Mouse (Mus musculus): ENCODE measurements around the gene Cct8l1. TPM values are rescaled to one million over a fixed set of nuclear protein-coding genes. Genes with fewer than 3 reads are reported as not detected.

The Cct8l1 gene
- polyA plus RNA-seq (2014; fragmentation: Nextera tagmentation; extraction: Ambion mirVana): not detected in 2 replicates

DNA sequence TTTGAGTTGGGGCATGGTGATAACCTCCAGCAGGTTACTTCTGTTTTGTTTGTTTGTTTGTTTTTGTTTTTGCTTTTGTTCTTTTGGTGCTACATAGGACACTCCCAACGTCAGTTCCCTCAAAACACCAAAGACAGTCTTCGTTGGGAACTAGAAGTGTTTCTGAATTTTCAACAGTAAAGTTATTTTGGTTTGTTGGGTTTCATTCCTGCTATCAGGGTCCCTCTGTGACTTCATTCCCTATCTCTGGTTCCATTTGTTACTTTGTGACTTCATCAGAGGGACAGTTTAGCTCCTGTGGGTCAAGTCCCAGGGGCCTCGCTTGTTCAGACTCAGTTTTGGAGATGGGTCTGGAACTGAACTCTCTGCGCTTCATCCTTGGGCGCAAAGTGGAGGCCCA lies at the start of gene Cct8l1:
Gene Cct8l1 (plus strand): TSS at position 301 of the 400 bp plus-strand sequence.
- DNase-seq (ENCODE audit: low spot score): no peak
- Histone ChIP-seq H3K36me3 (ENCODE audit: control insufficient read depth, insufficient read depth, low read length) (no peaks in the 10 kb centered on the region), H3K4me1 (ENCODE audit: control insufficient read depth, insufficient read depth, low read length) (no peaks in the 10 kb centered on the region), H3K4me3 (ENCODE audit: low read depth, low read length) (no peak within 1 kb of the TSS), H3K27me3 (replicated peaks; ENCODE audit: control insufficient read depth, insufficient read depth, low read length) (no peaks in the 10 kb centered on the region), H3K4me2 (ENCODE audit: low read length) (no peak within 1 kb of the TSS), H3K9me3 (replicated peaks; ENCODE audit: control insufficient read depth, low read length) (no peaks in the 10 kb centered on the region), H3K9ac (ENCODE audit: low read length) (no peak within 1 kb of the TSS), H3K27ac (ENCODE audit: low read depth, low read length) (no peak within 1 kb of the TSS)
- WGBS: 94% methylated on average over 5 of the region's 5 CpGs
- no peak for ATAC-seq

DNA sequence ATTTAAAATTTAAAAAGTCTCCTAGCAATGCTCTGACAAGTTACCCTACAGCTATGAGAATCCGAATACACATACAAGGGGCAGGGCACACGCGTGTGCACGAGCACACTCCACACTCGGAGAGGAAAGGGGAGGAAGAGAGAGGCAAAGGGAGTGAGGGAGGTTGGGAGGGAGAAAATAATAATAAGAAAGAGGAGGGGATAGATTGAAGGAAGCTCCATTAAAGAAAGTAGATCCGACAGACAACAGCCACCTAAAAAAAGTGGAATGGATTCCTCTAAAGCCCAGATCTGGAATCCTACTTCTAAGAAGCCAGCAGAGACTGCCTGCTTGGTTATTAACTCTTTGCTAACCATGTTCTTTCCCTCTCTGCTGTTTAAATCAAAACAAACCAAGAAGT lies 43.8 kb upstream of the Cct8l1 start:
- peak overlapping the region; percentile 40 for H3K4me2 ChIP-seq (ENCODE audit: low read length)
- DNase-seq (ENCODE audit: low spot score) (peak; percentile 83), ATAC-seq (peak; percentile 63; the same call in 1 of the 2 replicates)
- no peaks in the 10 kb centered on the region; the same call in 1 of the 2 replicates for H3K4me1 ChIP-seq (ENCODE audit: control insufficient read depth, insufficient read depth, low read length)
- no peaks in the 10 kb centered on the region for H3K36me3 ChIP-seq (ENCODE audit: control insufficient read depth, insufficient read depth, low read length)
- peak overlapping the region; percentile 23 for H3K4me3 ChIP-seq (ENCODE audit: low read depth, low read length)
- no peaks in the 10 kb centered on the region for H3K9me3 ChIP-seq (replicated peaks; ENCODE audit: control insufficient read depth, low read length)
- no peak overlapping the region for H3K27ac ChIP-seq (ENCODE audit: low read depth, low read length)
- no peaks in the 10 kb centered on the region for H3K27me3 ChIP-seq (replicated peaks; ENCODE audit: control insufficient read depth, insufficient read depth, low read length)
- H3K9ac ChIP-seq (ENCODE audit: low read length): 0 out of 2 replicates have a peak overlapping the region, but pooled peaks have one; percentile 1
- 2% methylated on average over 6 of the region's 6 CpGs for WGBS

DNA sequence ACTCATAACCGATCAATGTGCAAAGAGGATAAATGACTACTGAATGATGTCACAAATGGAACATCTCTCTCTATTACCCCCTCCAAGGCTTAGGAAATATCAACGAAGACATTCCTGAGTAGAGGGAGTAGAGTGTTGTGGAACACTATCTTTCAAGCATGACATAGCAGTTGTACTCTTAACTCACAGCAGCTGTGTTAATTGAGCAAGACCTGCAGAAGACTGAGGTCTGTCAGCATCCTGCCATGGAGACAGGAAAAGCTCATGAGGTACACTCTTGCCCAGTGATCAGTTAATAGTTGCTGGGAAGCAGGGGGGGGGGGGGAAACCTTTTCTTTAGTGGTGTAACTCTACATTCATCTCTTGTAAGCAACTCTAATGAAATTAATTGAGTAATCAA lies 40.1 kb upstream of the Cct8l1 start:
- no peaks in the 10 kb centered on the region; the same call in 1 of the 2 replicates for H3K4me1 ChIP-seq (ENCODE audit: control insufficient read depth, insufficient read depth, low read length)
- no peak overlapping the region for H3K4me2 ChIP-seq (ENCODE audit: low read length)
- no peak overlapping the region for H3K27ac ChIP-seq (ENCODE audit: low read depth, low read length)
- 79% methylated on average over 2 of the region's 2 CpGs for WGBS
- ATAC-seq (no peak), DNase-seq (ENCODE audit: low spot score) (no peak)
- no peak overlapping the region for H3K9ac ChIP-seq (ENCODE audit: low read length)
- H3K36me3 ChIP-seq (ENCODE audit: control insufficient read depth, insufficient read depth, low read length): no peaks in the 10 kb centered on the region
- no peaks in the 10 kb centered on the region for H3K9me3 ChIP-seq (replicated peaks; ENCODE audit: control insufficient read depth, low read length)
- no peak overlapping the region for H3K4me3 ChIP-seq (ENCODE audit: low read depth, low read length)
- H3K27me3 ChIP-seq (replicated peaks; ENCODE audit: control insufficient read depth, insufficient read depth, low read length): no peaks in the 10 kb centered on the region

DNA sequence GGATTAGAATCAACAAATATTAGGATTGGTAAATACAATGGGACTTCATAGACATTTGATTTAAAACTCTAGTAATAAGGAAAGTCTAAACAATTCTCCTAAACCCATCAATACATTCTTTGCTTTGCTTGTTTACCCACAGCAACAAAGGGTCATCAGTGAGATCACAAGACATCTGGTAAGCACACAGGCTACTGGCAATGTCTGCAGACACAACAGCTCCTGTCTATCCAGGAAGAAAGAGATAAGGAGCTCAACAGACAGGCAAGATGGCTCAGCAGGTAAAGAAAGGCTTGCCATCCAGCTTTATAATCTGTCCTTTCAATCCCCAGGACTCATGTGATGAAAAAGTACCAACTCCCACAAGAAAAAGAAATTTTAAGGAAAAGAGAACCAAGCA lies 37.0 kb upstream of the Cct8l1 start:
- H3K27ac ChIP-seq (ENCODE audit: low read depth, low read length): no peak overlapping the region
- no peaks in the 10 kb centered on the region for H3K36me3 ChIP-seq (ENCODE audit: control insufficient read depth, insufficient read depth, low read length)
- no peak for ATAC-seq
- no peaks in the 10 kb centered on the region for H3K4me1 ChIP-seq (ENCODE audit: control insufficient read depth, insufficient read depth, low read length)
- H3K9ac ChIP-seq (ENCODE audit: low read length): no peak overlapping the region
- no peak for DNase-seq (ENCODE audit: low spot score)
- H3K27me3 ChIP-seq (replicated peaks; ENCODE audit: control insufficient read depth, insufficient read depth, low read length): no peaks in the 10 kb centered on the region
- no peaks in the 10 kb centered on the region for H3K9me3 ChIP-seq (replicated peaks; ENCODE audit: control insufficient read depth, low read length)
- H3K4me2 ChIP-seq (ENCODE audit: low read length): no peak overlapping the region
- H3K4me3 ChIP-seq (ENCODE audit: low read depth, low read length): no peak overlapping the region

DNA sequence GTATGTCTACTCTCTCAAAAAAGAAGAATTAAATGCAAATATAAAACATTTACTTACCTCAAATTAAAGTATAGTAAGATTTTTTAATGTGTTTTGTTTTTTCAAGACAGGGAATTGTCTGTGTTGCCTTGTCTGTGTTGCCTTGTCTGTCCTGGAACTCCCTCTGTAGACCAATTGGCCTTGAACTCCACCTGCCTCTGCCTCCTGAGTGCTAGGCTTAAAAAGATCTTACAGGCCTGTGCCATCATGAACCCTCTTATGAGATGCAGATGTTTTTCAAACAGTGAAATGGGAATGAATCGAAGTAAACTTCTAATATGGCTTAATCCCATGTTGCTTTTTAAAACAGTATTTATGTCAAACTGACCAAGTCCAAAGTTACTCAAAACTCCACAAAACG lies 19.2 kb upstream of the Cct8l1 start:
- H3K9me3 ChIP-seq (replicated peaks; ENCODE audit: control insufficient read depth, low read length): no peaks in the 10 kb centered on the region

DNA sequence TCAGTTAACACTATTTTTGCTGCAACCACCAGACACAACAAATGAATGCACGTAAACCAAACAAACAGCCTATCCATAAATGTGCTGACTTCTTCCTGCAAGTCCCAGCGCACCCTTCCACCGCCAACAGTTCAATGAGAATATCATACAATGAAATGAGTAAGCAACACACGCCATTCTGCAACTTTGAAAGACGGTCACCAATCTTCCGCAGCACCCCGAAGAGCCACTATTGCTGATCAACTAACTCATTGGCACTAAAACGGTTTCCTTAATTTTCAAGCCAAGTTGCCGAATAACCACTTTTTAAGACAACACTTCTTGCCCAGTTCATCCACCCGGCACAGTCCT lies 18.5 kb upstream of the Cct8l1 start:
- DNase-seq (ENCODE audit: low spot score): peak; percentile 21
- under 1% methylated on average over 10 of the region's 10 CpGs for WGBS

More for the DNA sequence above, 19.2 kb upstream of the Cct8l1 start:
- peak overlapping the region; percentile 82 for H3K4me2 ChIP-seq (ENCODE audit: low read length)
- WGBS: 49% methylated on average over 2 of the region's 2 CpGs
- peak overlapping the region; percentile 97; the same call in 1 of the 2 replicates for H3K9ac ChIP-seq (ENCODE audit: low read length)
- H3K4me1 ChIP-seq (ENCODE audit: control insufficient read depth, insufficient read depth, low read length): peaks cover 8% of the 10 kb centered on the region
- peak overlapping the region; percentile 95 for H3K4me3 ChIP-seq (ENCODE audit: low read depth, low read length)
- DNase-seq (ENCODE audit: low spot score) (no peak), ATAC-seq (no peak)
- no peaks in the 10 kb centered on the region for H3K36me3 ChIP-seq (ENCODE audit: control insufficient read depth, insufficient read depth, low read length)
- H3K27ac ChIP-seq (ENCODE audit: low read depth, low read length): no peak overlapping the region
- no peaks in the 10 kb centered on the region for H3K27me3 ChIP-seq (replicated peaks; ENCODE audit: control insufficient read depth, insufficient read depth, low read length)

DNA sequence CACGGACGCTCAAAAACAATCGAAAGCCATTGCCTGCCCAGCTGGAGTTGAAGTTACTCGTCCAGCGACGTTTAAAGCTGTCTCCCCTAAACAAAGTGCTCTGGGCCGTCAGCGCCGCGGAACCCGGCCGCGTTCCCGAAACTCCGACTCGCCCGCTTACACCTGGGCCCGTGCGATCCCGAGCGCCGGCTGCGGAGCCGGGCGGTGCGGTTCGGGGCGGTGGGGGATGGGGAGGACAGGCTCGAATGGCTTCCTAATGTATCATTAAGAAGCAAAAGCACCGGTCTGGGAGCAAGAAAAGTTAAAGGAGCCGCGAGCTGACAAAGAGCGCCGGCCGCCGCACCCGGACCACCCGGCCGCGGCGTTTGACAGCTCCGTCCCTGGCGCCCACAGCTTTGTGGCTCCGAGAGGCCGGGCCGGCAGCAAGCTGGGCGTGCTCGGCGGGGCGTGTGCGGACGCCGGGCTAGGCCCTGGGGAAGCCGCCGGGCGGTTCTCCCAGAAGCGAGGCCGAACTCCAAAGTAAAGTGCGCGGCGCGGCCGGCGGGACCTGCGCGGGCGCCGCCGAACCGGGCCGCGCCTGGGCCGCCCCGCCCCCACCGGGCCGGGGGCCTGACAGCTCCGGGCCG lies 18.0 kb upstream of the Cct8l1 start:
- DNase-seq (ENCODE audit: low spot score) (peak; percentile 48), ATAC-seq (peak; percentile 15)
- H3K9me3 ChIP-seq (replicated peaks; ENCODE audit: control insufficient read depth, low read length): no peaks in the 10 kb centered on the region
- peak overlapping the region; percentile 99 for H3K27ac ChIP-seq (ENCODE audit: low read depth, low read length)
- peak overlapping the region; percentile 95 for H3K4me3 ChIP-seq (ENCODE audit: low read depth, low read length)
- H3K4me2 ChIP-seq (ENCODE audit: low read length): peak overlapping the region; percentile 82
- under 1% methylated on average over 74 of the region's 78 CpGs for WGBS
- no peaks in the 10 kb centered on the region for H3K36me3 ChIP-seq (ENCODE audit: control insufficient read depth, insufficient read depth, low read length)
- no peaks in the 10 kb centered on the region for H3K27me3 ChIP-seq (replicated peaks; ENCODE audit: control insufficient read depth, insufficient read depth, low read length)
- H3K4me1 ChIP-seq (ENCODE audit: control insufficient read depth, insufficient read depth, low read length): peaks cover 8% of the 10 kb centered on the region
- peak overlapping the region; percentile 97 for H3K9ac ChIP-seq (ENCODE audit: low read length)

More for the DNA sequence above, 18.5 kb upstream of the Cct8l1 start:
- Histone ChIP-seq H3K4me2 (ENCODE audit: low read length) (peak overlapping the region; percentile 82), H3K27ac (ENCODE audit: low read depth, low read length) (peak overlapping the region; percentile 99; the same call in 1 of the 2 replicates), H3K4me3 (ENCODE audit: low read depth, low read length) (peak overlapping the region; percentile 95), H3K9me3 (replicated peaks; ENCODE audit: control insufficient read depth, low read length) (no peaks in the 10 kb centered on the region), H3K9ac (ENCODE audit: low read length) (peak overlapping the region; percentile 97), H3K27me3 (replicated peaks; ENCODE audit: control insufficient read depth, insufficient read depth, low read length) (no peaks in the 10 kb centered on the region), H3K4me1 (ENCODE audit: control insufficient read depth, insufficient read depth, low read length) (peaks cover 8% of the 10 kb centered on the region), H3K36me3 (ENCODE audit: control insufficient read depth, insufficient read depth, low read length) (no peaks in the 10 kb centered on the region)
- ATAC-seq: no peak

DNA sequence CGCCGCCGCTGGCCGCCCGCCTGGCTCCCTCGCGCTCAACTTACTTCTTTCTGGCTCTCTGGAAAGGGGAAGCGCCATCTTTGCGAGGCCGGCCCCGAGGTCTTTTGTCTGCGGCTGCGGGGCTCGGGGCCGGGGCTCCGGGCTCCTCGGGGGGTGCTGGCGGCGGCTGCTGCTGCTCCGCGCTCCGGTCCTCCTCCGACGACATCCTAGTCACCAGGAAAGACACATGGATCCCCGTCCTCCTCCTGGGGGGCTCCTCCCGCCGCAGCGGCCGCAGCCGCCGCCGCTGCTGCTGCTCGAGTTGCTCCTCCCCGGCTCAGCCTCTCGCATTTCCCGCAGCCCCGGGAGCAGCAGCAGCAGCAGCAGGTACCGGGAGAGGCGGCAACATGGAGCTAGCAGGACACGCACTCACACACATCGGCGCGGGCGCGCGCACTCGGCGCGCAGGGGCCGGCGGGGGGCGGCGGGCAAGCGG lies 17.5 kb upstream of the Cct8l1 start, which contains the start of gene Kmt2c:
Gene Kmt2c (minus strand): TSS at position 438 of the 475 bp plus-strand sequence.
- Histone ChIP-seq H3K27ac (ENCODE audit: low read depth, low read length) (peak within 1 kb of the TSS; percentile 99), H3K36me3 (ENCODE audit: control insufficient read depth, insufficient read depth, low read length) (no peaks in the 10 kb centered on the region), H3K9me3 (replicated peaks; ENCODE audit: control insufficient read depth, low read length) (no peaks in the 10 kb centered on the region), H3K4me2 (ENCODE audit: low read length) (peak within 1 kb of the TSS; percentile 82), H3K4me3 (ENCODE audit: low read depth, low read length) (peak within 1 kb of the TSS; percentile 95), H3K4me1 (ENCODE audit: control insufficient read depth, insufficient read depth, low read length) (peaks cover 8% of the 10 kb centered on the region), H3K9ac (ENCODE audit: low read length) (peak within 1 kb of the TSS; percentile 97), H3K27me3 (replicated peaks; ENCODE audit: control insufficient read depth, insufficient read depth, low read length) (no peaks in the 10 kb centered on the region)
- ATAC-seq: peak; percentile 14
- DNase-seq (ENCODE audit: low spot score): peak; percentile 82
- WGBS: under 1% methylated on average over 47 of the region's 54 CpGs

DNA sequence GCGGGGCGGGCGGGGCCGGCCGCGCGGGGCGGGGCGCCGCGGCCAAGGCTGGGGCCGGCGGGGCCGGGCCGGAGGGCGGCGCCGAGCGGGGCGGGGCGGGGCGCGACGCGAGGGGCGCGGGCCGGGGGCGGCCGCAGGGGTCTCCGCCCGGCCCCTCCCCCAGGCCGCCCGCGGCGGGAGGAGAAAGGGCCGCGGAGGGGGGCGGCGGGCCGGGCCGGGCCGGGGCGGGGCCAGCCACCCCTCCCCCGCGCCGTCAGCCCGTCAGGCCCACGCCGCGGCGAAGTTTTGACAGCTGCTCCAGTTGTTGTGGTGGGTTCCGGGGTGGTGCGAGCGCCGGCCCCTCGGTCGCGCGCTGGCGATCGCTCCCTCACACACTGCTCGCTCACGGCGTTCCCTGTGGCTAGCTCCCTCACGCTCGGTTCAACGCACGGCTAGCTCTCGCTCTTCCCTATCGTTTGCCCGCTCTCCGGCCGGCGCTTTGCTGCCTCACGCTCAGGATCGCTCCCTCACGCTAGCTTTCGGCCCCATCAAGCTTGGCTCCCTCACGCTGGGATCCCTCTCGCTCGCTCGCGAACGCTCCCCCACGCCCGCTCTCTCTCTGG lies 16.9 kb upstream of the Cct8l1 start:
- DNase-seq (ENCODE audit: low spot score) (peak; percentile 85), ATAC-seq (peak; percentile 86)
- Histone ChIP-seq H3K27ac (ENCODE audit: low read depth, low read length) (peak overlapping the region; percentile 99), H3K4me1 (ENCODE audit: control insufficient read depth, insufficient read depth, low read length) (peaks cover 8% of the 10 kb centered on the region), H3K9ac (ENCODE audit: low read length) (peak overlapping the region; percentile 97), H3K27me3 (replicated peaks; ENCODE audit: control insufficient read depth, insufficient read depth, low read length) (no peaks in the 10 kb centered on the region), H3K9me3 (replicated peaks; ENCODE audit: control insufficient read depth, low read length) (no peaks in the 10 kb centered on the region), H3K4me2 (ENCODE audit: low read length) (peak overlapping the region; percentile 74), H3K4me3 (ENCODE audit: low read depth, low read length) (peak overlapping the region; percentile 95), H3K36me3 (ENCODE audit: control insufficient read depth, insufficient read depth, low read length) (no peaks in the 10 kb centered on the region)
- WGBS: 0% methylated on average over 40 of the region's 87 CpGs
